Mouse (Mus musculus) spleen, postnatal 10 days (tissue): ENCODE measurements at regions not wholly inside any gene's neighbourhood (a gene's known extent, or its start where the extent isn't known, plus 50 kb on each side); places are given as distances from the start of the nearest gene placed in this dataset.

Experiments used
- DNase-seq, 2 experiments: peaks; one replicate each; pipeline ENCODE4 v3.0.0; 2021 to 2022; ENCODE audit warnings: low spot score in 2 of 2

DNA sequence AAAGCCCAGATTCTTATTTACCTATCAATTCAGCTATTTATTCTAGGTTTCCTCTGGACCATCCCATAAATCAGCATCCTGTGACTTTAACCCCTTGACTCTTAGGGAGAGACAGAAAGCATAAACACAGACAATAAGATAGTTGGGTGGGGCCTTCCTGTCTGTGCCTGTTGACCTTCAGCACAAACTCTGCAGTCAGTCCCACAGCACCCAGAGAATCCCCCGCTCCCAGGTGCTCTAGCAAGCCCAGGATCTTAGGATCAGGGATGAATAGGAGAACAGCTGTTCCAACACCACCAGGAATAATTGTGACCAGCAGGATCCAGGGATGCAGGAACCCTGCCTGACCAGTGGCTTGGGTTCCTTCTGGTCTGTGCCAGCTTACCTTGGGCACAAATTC lies 107.8 kb downstream of the Basp1 start:
- no peak for DNase-seq

DNA sequence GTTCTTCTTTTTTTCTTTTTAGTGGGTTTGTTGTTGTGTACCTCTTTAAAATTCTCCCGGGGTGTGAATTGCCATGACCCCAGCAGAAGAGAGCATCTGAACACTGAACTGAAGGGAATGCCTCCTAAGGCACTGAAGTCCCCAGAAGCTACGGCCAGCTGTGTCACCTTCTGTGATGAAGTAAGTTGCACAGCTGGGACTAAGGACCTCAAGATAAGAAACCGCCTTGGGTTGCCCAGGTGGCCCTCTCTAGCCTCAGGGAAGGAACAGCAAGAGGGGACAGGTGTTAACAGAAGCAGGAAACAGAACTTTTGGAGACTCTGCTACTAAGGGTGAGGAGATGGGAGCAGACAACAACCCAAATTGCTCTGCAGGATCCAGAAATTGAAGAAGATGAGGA lies 110.2 kb downstream of the Basp1 start:
- no peak for DNase-seq

DNA sequence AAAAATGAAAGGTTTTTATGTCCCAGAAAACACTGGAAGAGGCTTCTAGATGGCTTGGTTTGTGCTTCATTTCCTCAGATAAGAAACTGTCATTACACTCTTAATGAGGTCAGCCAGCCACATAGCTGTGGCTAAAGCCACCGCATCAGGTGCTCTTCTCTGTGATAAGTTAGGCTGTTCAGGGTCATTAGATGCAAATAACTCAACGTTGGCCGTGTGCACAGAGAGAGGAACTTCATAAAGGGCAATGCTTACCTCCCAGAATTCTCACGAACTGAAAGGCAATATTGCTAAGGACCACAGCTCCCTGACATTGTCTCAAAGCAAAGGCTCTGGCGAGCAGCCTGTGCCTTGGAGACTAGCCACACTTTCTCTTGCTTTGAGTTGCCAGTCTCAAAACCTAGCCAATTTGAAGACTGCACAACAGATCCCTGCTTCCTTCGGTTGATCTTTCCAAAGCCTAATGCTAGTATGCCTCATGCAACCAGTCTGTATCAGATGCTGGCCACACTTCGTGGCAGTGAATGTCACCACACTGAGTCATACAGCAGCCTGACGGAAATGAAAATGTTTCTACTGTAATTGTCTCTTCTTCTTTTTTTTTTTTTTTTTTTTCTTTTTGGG lies 110.8 kb downstream of the Basp1 start:
- no peak for DNase-seq

DNA sequence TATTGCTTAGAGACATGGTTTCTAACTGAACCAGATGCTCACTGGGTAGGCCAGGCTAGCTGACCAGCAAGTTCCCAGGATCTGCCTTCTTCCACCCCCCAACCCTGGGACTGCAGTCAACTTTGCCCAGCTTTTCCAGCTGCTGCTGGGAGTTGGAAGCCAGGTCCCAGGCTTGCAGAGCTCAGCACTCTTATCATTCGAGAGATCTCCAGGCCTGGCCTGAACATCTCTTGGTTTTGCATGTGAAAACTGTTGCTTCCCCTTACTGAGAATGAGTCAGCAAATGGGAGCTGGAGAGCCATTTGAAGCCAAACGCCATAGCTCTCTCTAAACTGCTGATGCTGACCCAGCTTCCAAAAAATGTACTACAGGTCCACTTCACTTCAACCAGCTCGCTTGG lies 111.8 kb downstream of the Basp1 start:
- DNase-seq: no peak

DNA sequence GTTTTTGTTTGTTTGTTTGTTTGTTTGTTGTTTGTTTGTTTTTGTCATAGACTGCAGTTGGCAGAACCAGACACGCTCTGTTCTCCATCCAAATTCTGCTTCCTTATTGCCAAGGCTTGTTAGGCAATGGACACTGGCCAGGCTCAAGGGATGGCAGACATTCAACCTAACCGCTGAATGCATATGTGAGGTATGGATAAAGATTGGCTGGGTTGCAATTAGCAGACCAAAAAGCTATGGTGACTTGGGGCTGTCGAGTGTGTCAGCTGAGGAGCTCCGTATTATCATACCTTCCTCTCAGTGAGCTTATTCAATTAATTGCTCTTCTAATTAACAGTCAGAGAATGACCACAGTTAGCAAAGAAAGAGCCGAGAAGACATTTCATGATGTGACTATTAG lies 116.3 kb downstream of the Basp1 start:
- DNase-seq: no peak

DNA sequence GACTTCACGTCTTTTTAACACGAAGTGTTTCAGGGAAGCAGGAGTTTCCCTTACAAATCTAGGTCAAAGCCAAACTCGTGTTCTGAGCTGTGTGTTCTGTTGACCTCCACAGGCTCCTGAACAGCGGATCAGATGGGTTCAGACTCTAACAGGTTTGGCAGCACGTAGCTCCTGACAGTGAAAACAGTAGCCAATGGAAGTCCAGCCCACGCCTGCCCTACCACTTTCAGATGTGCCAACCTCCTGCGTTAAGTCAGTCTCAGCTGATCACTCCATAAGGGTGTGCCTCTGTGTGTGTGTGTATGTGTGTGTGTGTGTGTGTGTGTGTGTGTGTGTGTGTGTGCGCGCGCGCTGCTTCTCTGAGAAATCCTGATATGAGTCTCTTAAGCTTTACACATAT lies 116.8 kb downstream of the Basp1 start:
- DNase-seq: no peak

DNA sequence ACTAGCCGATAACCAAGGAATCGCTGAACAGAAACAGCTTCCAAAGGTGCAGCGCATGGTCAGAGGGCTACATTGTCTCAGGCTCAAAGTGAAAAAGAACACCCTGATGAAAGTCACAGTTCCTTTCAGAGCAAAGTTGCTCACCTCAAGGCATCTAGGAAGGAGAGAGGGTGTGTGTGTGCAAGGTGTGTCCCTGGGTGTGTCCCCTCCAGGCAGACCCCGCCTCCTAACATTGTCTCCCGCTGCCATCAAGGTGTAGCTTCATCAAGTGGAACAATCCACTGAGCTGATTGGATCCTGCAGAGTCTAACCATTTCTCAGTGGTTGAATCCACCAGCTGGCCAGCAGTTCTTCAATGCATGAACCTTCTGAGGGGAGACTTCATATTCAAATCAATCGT lies 117.8 kb downstream of the Basp1 start:
- no peak for DNase-seq

DNA sequence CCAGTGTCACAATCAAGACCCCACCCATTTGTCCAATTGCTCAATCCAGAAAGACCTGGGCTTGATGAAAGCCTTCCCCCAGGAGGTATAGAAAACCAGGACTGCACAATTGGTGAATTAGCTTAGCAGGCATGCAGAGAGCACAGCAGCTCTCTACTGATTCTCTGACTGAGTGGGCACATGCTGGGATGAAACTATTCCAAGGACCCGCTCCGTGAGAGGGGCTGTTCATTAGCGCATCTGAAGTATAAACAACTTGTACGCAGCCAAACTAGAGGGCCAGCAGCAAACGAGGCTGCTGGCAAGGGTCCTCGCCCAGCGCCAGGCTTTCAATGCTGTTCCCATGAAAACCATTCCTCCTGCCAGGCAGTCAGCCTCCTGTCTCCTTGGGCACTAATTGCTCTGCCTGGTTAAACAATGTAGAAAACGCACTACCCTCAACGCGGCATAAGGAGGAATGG lies 122.3 kb downstream of the Basp1 start:
- no peak for DNase-seq

DNA sequence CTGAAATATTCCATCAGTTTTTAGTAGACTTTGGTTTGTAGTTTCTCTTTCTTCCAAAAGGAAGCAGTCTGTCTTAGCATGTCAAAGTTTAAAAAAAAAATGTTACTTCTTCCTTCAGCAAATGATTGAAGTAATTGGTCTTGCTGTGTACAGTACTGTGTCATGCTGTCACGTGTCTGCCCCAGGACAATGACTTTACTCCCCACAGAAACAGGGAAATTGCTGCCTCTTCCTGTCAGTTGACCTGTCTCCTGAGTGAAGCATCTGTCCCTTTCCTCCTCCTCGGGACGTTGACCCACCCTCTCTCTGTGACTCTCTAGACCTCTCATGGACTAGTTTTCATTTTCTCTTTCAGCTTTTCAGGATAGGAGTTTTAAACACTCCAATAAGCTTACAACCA lies 125.7 kb downstream of the Basp1 start:
- no peak for DNase-seq

DNA sequence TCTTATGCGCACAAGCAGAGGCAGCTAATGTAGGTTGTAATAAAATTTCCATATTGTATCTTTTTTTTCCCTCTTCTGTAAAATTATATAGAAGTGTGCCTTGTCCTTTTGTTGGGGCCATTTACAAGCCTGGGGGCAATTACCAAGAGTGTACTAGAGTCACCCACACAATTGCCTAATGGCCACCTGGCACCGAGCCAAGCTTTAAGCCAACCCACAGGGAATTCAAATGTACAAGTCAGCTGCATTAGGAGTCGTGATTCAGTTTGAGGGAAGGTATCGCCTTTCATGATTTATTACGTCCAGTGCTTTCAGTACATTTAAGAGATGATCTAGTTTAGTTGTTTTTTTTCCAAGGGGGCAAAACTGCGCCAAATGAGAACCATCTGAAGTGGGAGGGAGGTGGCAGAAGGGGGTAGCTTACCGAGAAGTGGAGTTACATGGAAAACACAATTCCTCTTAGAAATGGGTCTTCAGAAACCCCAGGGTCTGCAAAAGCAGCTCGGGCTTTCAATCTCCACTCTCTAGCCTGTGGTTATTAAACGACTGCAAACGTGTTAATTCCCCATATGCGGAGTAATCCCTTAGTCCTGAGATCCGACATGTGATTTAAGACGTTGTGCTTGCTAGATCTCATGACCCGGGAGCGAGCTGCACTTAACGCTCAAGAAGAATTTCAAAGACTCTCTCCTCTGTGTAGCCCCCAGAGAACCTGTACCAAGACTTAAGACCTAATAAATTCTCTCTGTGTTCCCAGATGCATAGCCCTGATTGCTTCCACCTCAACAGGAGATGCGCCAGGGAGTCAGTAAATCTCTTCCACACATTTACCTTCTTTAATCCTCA lies 129.0 kb downstream of the Basp1 start:
- no peak for DNase-seq

DNA sequence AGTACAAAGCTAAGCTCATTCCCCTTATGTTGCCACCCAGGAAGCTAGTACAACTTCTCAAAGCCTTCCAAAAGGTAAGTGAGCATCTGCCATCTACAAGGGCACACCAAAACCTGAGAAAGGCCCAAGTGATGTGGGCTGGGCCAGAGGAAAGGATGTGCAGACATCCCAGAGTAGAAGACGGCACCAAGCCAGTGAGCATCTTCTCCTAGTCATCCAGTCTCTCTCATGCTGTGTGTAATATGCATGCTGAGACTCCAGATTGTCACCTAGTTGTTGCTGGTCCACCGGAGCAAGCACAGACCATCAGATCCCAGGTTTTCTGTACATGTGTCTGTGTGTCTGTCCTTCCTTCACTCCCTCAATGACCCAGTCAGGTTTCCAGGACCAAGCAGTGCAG lies 129.9 kb downstream of the Basp1 start:
- DNase-seq: no peak

DNA sequence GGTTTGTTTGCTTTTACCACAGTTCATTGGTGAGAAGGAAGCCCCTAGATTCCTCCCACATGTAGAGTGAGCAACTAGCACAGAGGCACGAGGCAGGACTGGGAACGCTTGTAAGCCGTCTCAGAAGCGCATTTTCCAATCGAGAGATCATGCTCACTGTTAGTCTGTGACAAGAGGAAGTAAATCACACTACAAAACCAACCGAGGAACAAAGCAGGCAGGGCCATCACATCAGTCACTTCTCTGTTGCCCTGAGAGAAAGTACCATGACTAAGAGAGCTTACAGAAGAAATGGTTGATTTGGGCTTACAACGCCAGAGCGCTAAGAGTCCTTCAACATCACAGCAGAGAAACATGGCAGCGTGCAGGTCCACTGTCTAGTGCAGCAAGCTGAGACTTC lies 131.2 kb downstream of the Basp1 start:
- no peak for DNase-seq

DNA sequence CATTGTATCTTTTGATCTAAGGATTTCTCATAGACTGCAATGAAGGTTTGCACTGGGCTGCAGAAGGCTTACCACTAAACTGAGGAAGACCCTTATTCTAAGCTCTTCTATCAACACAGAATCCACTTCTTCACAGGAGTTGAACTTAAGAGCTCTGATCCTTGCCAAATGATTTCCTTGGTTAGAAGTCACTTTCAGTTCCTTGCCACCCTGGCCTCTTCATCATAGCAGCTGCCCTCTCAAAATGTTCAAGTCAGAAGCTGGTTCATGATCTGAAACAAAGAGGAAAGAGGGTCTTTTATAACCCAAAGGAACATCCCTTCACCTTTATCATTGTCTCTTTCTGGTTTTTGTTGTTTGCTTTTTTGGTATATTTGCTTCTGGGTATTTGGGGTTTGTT lies 131.6 kb downstream of the Basp1 start:
- no peak for DNase-seq

DNA sequence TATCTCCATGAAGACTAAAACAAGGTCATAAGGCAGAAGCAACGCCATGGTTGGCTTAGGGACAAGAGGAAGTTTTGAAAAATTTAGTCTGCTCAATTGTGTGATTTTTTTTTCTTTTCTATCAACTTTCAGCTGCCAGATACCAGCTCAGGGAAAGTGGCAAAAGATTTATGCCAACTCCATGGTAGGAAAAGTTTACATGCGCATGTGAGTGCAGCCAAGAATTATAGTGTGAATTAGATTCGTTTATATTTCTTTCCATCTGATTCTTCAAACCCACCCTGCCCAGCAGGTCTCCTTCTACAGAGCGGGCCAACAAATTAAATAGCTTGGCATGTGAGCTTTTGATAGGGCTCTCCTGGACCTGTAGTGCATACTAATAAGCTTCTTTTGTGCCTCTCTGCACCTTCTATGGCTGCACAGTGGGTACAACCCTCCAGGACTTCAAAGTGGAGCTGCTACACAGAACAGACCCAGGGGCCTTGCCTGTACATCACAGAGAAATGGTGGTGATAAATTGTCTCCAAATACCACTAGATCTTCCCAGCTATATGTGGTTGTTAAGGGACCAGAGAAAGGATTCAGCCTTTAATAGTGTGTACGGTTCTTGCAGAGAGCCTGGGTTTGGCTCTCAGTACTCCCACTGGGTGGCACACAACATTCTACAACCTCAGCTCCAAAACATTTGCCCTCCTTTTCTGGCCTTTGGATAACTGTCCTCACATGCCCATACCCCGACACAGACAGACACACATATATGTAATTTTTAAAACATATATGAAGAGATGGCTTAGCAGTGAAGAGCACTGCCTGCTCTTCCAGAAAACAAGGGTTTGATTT lies 135.0 kb downstream of the Basp1 start:
- no peak for DNase-seq

DNA sequence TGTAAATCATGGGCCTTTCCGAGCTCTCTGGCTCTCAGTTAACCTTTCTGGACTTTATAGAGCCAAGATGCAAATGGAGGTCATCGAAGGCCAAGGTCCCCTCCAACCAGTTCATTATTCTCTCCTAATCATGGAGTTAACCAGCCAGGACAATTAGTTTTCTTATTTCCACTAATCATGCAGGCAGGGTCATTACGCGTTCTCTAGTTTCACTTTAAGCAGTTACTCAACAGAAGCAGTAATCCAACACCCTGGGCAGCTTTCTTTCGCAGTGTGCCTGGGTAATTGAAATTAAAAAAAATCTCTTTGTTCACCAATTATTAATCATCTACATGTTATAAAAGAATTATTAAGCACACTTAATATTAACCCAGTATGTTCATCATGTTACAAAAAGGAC lies 137.3 kb downstream of the Basp1 start:
- DNase-seq: no peak

DNA sequence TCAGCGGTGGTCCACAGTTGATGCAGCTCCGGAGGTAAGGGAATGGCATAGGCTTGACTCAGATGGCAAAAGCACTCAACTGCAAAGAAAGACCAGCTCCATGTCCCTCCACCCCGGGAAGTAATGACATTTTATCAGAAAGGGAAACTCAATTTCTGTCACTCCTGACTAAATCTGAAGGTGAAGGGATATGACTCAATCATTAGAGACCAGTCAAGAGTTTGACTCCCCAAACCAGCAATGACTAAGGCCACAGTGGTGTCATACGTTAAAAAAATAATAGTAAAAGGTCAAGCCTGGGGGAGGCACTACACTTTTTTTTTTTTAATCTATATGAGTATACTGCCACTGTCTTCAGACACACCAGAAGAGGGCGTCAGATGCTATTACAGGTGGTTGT lies 141.7 kb downstream of the Basp1 start:
- no peak for DNase-seq

DNA sequence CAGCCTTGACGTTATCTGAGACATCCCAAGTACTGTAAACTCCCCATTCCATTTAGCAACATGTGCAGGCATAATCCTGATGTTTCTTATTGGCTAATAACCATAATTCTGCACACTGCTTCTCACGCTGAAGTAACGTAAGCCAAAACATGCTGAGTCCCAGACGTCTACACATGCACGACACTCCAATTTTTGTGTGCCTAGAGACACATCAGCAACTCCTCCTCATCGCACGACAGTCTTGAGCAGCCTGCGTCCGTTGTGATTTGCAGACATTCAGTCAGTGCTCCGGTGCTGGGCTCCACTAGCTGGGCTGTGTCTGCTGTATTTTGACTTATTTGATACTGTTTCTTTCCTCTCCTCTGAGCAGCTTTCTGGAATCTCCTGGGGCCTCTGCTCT lies 143.2 kb downstream of the Basp1 start:
- DNase-seq: no peak

DNA sequence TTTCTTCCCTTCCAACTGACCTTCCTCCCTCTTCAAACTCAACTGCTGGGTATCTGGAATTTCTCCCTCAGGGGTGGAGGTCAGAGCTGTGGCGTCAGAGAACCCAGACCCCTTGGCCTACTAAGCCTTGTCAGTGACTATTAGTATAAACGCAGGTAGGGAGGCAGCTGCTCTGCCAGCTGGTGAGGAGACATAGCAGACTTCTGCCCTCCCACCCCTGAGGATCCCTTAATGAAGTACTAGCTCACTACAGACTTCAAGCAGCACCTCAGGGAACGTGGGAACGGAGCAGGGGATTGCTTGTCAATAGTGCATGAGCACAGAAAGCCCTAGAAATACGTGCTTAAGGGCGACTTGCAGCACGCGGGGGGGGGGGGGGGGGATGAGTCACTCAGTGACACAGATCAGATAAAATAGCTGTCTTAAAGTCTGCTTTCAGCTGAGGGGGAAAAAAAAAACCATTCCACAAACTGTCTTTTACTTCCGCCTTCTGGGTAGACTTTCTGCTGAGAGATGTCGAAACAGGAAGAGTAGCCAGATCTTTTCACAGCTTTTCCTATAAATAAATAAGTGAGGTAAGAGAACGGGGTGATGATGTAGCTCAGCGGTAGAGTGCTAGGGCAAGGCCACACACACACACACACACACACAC lies 144.1 kb downstream of the Basp1 start:
- DNase-seq: no peak

DNA sequence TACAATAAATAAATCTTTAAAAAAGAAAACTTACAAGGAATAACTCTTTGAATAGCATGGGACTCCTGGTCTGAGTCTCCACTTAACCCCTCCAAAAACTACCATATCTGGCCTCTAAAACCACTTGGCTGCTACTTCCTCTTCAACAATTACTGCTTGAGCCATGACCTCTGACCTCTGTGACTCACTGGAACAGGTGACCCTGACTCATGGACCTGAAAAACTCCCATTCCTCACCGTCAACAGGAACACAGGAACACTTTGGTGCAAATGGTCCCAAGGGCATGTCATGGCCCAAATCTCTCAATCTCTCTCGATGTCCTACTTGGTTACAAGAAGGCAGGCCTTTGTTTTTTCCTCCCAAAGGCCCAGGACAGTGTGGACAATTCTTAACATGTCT lies 145.1 kb downstream of the Basp1 start:
- DNase-seq: no peak

DNA sequence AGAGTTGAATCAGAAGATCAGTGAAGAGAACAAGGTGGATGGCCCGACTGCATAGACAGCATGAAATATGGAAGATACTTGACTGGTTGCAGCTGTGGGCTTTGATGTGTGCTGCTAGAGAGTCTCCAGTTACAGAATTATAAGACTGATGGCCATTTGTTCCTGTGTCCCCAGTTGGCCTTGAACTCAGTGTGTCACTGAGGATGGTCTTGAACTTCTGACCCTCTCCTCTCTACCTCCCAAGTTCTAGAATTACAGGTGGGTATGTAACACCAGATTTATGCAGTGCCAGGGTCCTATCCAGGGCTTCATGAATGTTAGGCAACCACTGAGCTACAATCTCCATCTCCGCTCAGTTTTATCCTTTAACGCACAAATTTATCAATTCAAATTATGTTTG lies 146.1 kb downstream of the Basp1 start:
- DNase-seq: no peak

DNA sequence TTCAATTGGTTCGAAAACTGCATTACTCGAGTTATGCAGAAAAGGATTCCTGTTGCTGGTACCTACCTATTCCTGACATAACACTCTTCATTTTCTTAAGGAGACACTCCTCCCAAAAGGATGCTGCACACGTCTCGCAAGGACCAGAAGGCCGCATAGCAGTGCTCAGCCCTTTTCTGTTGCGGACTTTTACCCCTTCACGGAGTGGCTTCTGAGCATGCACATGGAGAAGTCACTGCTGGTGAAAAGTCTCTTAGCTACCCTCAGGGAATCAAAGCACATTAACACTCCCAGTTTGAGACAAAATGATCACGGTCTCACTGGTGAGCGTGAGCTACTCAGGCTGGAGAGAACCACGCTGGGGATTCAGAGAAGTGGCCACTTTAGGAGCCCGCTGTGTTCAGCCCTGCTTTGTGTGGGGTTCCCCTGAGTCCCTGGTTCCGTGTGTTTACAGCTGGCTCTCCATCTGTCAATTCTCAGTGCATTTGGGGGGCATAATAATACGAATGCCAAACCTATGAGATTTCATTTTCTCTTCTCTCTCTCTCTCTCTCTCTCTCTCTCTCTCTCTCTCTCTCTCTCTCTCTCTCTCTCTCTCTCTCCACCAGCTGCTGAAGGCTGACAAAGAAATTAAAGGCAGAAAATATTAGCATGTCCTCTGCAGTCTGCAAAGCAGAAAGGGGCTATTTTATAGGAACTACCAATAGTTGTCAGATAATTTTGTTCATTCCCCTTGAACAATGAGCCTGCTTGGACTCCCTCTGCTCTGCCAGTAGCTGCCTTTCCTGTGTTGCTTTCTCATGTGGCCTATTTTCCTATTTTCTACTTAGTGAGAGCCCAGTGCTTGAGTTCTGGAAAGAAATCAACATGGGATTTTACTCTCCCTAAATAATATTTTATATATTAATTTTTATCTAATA lies 160.7 kb downstream of the Basp1 start:
- DNase-seq: no peak
